Mouse (Mus musculus): ENCODE measurements at regions not wholly inside any gene's neighbourhood (a gene's known extent, or its start where the extent isn't known, plus 50 kb on each side); places are given as distances from the start of the nearest gene placed in this dataset.

- no peak for DNase-seq (ENCODE audit: low spot score)
These were observed 319.6 kb upstream of the 5930422O12Rik start for GRCm38 (mm10) chr8:33108914-33109313.

DNA sequence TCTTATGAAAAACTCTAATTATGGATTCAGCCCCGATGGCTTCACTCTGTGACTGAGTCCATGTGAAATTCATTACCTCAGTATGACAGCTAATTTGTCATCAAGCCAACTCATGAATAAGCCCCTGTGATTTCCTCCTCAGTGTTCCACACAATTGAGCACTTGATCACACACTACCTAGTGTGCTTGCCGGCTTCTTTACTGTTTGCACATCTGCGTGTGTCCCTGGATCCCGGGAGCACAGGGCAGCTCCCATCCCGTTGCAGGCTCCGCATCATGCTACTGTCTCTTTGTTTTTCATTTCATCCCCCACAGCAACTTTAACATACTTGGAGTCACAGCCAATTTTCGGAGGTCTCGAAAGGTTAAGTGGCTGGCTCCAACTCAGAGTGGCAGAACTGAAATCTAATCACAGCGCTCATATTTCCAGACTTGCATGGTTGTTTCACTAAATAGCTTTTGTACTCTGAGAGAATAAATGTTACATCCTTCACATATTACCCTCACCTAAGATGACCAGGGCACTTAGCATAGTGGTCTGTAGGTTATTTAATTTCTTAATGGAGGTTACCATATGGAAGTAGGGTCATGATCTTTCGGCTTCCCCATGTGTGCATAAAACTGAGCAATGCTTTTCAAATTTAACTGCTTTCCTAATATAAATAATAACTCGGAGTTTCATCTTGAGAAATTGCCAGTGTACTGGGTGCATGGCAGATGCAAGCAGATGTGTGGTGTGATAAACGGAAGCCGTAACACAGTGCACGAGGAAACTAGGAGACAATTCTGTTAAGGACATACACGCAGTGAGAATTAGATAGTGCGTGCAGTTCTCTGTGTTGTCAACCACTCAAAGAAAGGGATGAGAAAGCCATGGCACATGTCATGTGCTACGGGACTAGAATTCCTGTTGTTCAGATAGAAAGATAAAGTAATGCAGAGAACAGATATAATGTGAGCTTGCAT, 313.0 kb upstream of the 5930422O12Rik start:
- DNase-seq (ENCODE audit: low spot score): no peak

DNA sequence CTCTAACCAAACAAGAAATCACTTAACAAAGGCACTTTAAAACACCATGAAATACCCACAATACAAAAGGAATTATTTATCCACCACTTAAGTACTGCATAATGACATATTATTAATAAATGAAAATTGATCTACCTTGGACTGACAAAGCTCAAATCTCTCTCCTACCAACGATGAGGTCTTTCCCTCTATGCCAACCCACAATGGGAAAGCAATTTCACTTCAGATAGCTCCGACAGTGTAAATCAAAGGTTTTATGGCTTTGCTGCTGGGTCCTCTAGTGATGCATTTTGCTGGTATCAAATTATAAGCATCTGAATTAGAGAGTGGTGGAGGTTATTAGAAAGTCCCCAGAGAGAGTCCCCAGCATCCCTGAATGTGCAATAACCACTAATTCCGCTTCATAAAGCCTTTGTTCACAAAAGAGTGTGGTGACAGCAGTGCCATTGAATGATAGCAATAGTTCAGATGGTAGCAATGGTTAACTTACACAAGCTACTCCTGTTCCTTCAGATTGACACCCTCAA, 305.4 kb upstream of the 5930422O12Rik start:
- DNase-seq (ENCODE audit: low spot score): no peak

DNA sequence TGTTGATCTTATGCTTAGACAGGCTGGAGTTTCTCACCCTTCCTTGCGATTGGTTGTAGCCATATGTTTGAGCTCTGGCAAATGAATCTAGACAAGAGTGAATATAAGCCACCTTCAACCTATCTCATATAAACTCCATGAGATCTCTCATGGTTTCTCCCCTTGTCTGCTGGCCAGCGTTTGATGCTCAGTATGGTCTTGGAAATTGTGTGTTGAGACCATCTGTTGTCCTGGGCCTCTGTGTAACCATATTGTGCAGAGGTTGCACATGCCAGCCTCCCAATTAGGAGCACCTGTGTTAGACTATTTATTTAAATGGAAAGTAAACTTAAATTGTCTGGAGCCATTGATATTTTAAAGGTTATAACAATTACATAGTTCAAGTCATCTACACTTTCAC, 301.5 kb upstream of the 5930422O12Rik start:
- no peak for DNase-seq (ENCODE audit: low spot score)

DNA sequence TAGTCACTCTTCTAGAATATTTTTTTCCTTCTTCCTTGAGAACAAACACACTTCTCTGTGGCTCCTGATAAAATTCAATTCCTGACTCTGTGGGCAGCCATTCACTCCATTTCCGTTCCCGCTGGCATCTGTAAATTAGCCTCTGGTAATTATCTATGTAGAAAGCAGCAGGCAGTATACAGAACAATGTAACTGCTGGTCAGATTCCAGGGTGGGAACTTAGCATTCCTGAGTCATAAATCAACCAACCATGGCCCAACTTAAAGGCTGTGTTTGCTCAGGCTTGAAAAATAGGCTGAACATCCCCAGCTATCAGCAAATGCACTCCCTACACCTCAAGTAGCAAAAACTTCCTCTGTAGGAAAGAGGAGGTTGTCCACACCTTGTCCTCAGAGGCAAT, 289.6 kb upstream of the 5930422O12Rik start:
- DNase-seq (ENCODE audit: low spot score): no peak

DNA sequence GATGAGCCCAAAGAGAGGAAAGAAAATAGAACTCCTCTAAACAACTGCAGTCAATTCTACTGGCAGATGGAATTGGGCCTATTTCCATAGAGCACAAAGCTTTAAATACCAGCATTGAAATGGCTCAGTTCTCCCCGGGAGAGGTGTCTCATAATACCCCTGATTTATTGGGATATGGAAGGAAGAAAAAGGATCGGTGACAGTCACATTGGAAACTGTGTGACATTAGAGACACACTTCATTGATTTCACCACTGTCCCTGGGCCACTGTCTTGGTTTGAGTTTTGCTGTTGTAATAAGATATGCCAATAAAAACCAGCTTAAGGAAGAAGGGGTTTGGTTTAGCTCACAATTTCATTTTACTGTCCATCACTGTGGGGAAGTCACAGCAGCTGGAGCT, 288.7 kb upstream of the 5930422O12Rik start:
- no peak for DNase-seq (ENCODE audit: low spot score)

DNA sequence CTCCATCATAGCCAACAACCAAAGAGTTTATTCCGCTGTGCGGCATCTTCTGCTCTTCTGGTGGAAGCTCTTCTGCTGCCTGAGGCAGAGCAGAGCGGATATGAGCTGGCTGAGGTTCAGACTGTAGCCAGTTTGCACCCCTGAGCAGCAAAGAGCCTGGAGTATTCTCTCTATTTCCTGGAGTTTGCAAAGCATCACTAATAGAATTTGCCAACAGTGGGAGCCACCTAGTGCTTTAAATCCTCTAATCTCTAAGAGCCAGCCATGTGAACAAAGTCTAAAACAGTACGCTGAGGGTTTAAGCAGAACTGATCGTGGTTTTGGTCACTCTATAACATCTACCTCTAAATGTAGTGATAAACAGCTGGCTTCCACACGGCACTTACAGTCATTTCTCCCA, 250.9 kb upstream of the 5930422O12Rik start:
- DNase-seq (ENCODE audit: low spot score): no peak

DNA sequence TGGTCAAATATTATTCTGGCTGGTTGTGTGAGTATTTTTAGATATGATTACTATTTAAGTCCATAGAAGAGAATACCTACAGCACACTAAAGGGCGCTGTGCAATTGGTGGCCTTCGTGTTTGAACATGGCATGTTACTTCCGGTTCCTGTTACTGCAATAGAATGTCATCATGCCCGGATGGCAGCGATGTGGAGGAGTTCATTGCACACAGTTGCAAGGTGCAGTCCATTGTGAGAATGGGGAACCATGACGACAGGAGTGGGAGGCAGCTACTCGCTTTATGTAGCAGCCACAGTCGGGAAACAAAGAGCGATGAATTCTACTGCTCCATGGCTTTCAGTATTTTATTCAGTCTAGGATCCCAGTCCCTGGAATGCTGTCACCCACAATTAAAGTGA, 245.5 kb upstream of the 5930422O12Rik start:
- DNase-seq (ENCODE audit: low spot score): peak; percentile 5

Data from MN1 (cell line).